Mouse (Mus musculus) bone marrow macrophage, adult 2 months (primary cell): ENCODE data around the gene Slc35c1.

Experiments used
- CTCF ChIP-seq: IDR thresholded peaks from 2 replicates; pipeline ENCODE4 v1.5.1; 2012; ENCODE audit warnings: low read depth, mild to moderate bottlenecking, low read length, moderate library complexity
- POLR2A ChIP-seq: IDR thresholded peaks from 2 replicates; pipeline ENCODE4 v1.6.1; 2012; ENCODE audit warnings: mild to moderate bottlenecking, low read depth, low read length, borderline replicate concordance

DNA sequence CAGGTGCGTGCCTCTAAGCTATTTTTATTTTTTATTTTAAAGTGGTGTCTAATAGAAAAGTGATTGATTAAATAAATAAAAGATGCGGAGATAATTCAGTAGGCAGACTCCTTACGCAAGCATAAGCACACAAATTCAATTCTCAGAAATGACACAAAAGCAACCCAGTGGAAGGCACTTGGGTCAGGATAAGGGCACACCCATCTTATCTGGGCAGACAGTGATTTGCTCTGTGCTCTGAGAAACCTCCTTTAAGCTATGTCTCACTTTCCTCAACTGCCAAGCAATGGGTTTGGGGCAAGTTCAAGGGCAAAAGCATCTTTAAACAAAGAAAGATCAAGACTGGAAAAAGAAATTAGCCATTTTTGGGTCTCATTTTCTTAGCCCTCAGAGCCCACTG, 9.2 kb downstream of the Slc35c1 start:
- no peak for TF ChIP-seq POLR2A
- no peak for TF ChIP-seq CTCF
